Mouse (Mus musculus) heart, postnatal 25 days (tissue): ENCODE measurements around the gene Afg3l1. TPM values are rescaled to one million over a fixed set of nuclear protein-coding genes. Genes with fewer than 3 reads are reported as not detected.
"Not testable (repeated sequence)": the region's sequence is repeated elsewhere in the genome, so short reads cannot be mapped to it uniquely, and the experiment has no call there.

Experiments used
- DNase-seq: peaks from one replicate; pipeline ENCODE4 v3.0.0; 2022; ENCODE audit warnings: low spot score
- intact Hi-C: fragments of 180-260 bp; cut with DNase I; formaldehyde crosslinking; loops from one replicate; pipeline ENCODE4 v1.15.1; 2025
- total RNA-seq, 2 experiments: library from RNA; stranded (reverse); gene quantifications; 2 replicates each; pipeline ENCODE4 v1.2.3; 2021

The Afg3l1 gene
- total RNA-seq, 2 experiments from 2014 or later, result 58.0 to 58.2 TPM

GRCm38 (mm10) chr8:123454559-123454958, 23.1 kb upstream of the Afg3l1 start:
- intact Hi-C loops, result no loop called here
- DNase-seq, result no peak

- no peak for DNase-seq
- intact Hi-C loops, result no loop called here
These were observed 14.1 kb upstream of the Afg3l1 start for GRCm38 (mm10) chr8:123463651-123464050.

- intact Hi-C loops, result no loop called here
These were observed 10.2 kb upstream of the Afg3l1 start for GRCm38 (mm10) chr8:123467476-123467875.

GRCm38 (mm10) chr8:123472991-123473390, 4.7 kb upstream of the Afg3l1 start:
- DNase-seq, intact Hi-C loops: not testable (repeated sequence)

More at GRCm38 (mm10) chr8:123467476-123467875, 10.2 kb upstream of the Afg3l1 start:
- no peak for DNase-seq

GRCm38 (mm10) chr8:123474549-123474948, 3.2 kb upstream of the Afg3l1 start:
- intact Hi-C loops, DNase-seq: not testable (repeated sequence)

- DNase-seq, result no peak
- intact Hi-C loops, result loop anchor here (1.0 kb wide), 1 partner anchor 35 kb away; no protein-coding TSS in a partner anchor
These were observed 579 bp upstream of the Afg3l1 start for GRCm38 (mm10) chr8:123476911-123477736.

GRCm38 (mm10) chr8:123478456-123479218, 934 bp downstream of the Afg3l1 start:
- DNase-seq, result no peak
- intact Hi-C loops, result no loop called here

- intact Hi-C loops, result loop anchor here (5.0 kb wide), 1 partner anchor 145 kb away; no protein-coding TSS in a partner anchor
These were observed 4.9 kb downstream of the Afg3l1 start for GRCm38 (mm10) chr8:123482627-123483026.

GRCm38 (mm10) chr8:123491280-123492075, 13.8 kb downstream of the Afg3l1 start:
- intact Hi-C loops, result no loop called here

More at GRCm38 (mm10) chr8:123482627-123483026, 4.9 kb downstream of the Afg3l1 start:
- DNase-seq, result no peak

GRCm38 (mm10) chr8:123492898-123493297, 15.2 kb downstream of the Afg3l1 start:
- intact Hi-C loops, result no loop called here
- no peak for DNase-seq

More at GRCm38 (mm10) chr8:123491280-123492075, 13.8 kb downstream of the Afg3l1 start:
- DNase-seq, result no peak

- no peak for DNase-seq
- intact Hi-C loops, result no loop called here
These were observed 20.0 kb downstream of the Afg3l1 start for GRCm38 (mm10) chr8:123497699-123498098.

- DNase-seq, result no peak
- intact Hi-C loops, result no loop called here
These were observed 21.3 kb downstream of the Afg3l1 start for GRCm38 (mm10) chr8:123498963-123499362.

- intact Hi-C loops, result no loop called here
- no peak for DNase-seq
These were observed 21.9 kb downstream of the Afg3l1 start for GRCm38 (mm10) chr8:123499556-123499955.

- intact Hi-C loops, result no loop called here
- DNase-seq, result no peak
These were observed 24.5 kb downstream of the Afg3l1 start for GRCm38 (mm10) chr8:123502192-123502591.

GRCm38 (mm10) chr8:123503801-123504467, 26.2 kb downstream of the Afg3l1 start:
- intact Hi-C loops, result no loop called here
- DNase-seq, result no peak

- intact Hi-C loops, result no loop called here
- no peak for DNase-seq
These were observed 27.0 kb downstream of the Afg3l1 start for GRCm38 (mm10) chr8:123504591-123505195.

- intact Hi-C loops, result no loop called here
- no peak for DNase-seq
These were observed 27.6 kb downstream of the Afg3l1 start for GRCm38 (mm10) chr8:123505267-123505666.

GRCm38 (mm10) chr8:123505695-123506094, 28.0 kb downstream of the Afg3l1 start:
- intact Hi-C loops, result no loop called here
- DNase-seq, result no peak

- intact Hi-C loops, result no loop called here
- no peak for DNase-seq
These were observed 29.4 kb downstream of the Afg3l1 start for GRCm38 (mm10) chr8:123507153-123507552.
